In genomic region chr7:27560291-27560887, GRCm38 (mm10) we compare ENCODE assay signal across 12 mouse cellular contexts. TPM values are rescaled to one million over a fixed set of nuclear protein-coding genes. Genes with fewer than 3 reads are reported as not detected.
DNase-seq lines count a peak whose midpoint lies in the region; ATAC-seq lines count a peak whose summit lies in the region.
"Had no signal": no experiment of that assay in that cellular context is flagged by ENCODE, and none has a peak within 500 bp of the region (broad histone marks: within the 10 kb centered on the region; RNA-seq: fewer than 3 reads in every experiment).

No protein-coding gene starts in this region.

- no peaks in the 10 kb centered on the region for H3K9me3 ChIP-seq in kidney, embryonic 14.5 days (ENCODE audit: control insufficient read depth, low read length)
- no peaks in the 10 kb centered on the region for H3K9me3 ChIP-seq in embryonic facial prominence, embryonic 15.5 days (replicated peaks)
- H3K9me3 ChIP-seq in heart, embryonic 11.5 days (replicated peaks; ENCODE audit: control insufficient read depth, low read length), result no peaks in the 10 kb centered on the region
- no peaks in the 10 kb centered on the region for H3K9me3 ChIP-seq in liver, embryonic 13.5 days (replicated peaks)
- H3K9me3 ChIP-seq: midbrain, embryonic 12.5 days had no signal

- no peak for DNase-seq in kidney, postnatal 25 days
- no peak for DNase-seq in liver, embryonic 13.5 days
- no peak for DNase-seq in left cerebral cortex, adult 11 months (ENCODE audit: low spot score)
- DNase-seq in urinary bladder, postnatal 25 days (ENCODE audit: low spot score), result no peak
- no peak for DNase-seq in urinary bladder, adult 2 months (ENCODE audit: low spot score)
- DNase-seq: cerebellum, adult 8-10 months; lung, embryonic 14.5 days had no signal

- H3K27me3 ChIP-seq in kidney, embryonic 14.5 days (ENCODE audit: control insufficient read depth, insufficient read depth, low read length), result no peaks in the 10 kb centered on the region
- no peaks in the 10 kb centered on the region for H3K27me3 ChIP-seq in embryonic facial prominence, embryonic 15.5 days
- no peaks in the 10 kb centered on the region for H3K27me3 ChIP-seq in heart, embryonic 11.5 days (ENCODE audit: control insufficient read depth, insufficient read depth, low read length)
- no peaks in the 10 kb centered on the region for H3K27me3 ChIP-seq in liver, embryonic 13.5 days
- H3K27me3 ChIP-seq: midbrain, embryonic 12.5 days had no signal

- WGBS in kidney, embryonic 14.5 days, result 68% methylated on average over 8 of the region's 8 CpGs
- 57% methylated on average over 8 of the region's 8 CpGs for WGBS in embryonic facial prominence, embryonic 15.5 days
- 46% methylated on average over 8 of the region's 8 CpGs for WGBS in heart, embryonic 11.5 days (ENCODE audit: insufficient replicate concordance)
- 46% methylated on average over 8 of the region's 8 CpGs for WGBS in liver, embryonic 13.5 days (ENCODE audit: insufficient replicate concordance)

- no peak overlapping the region for H3K4me2 ChIP-seq in kidney, embryonic 14.5 days (replicated peaks; ENCODE audit: low read depth, low read length)
- H3K4me2 ChIP-seq in embryonic facial prominence, embryonic 15.5 days (replicated peaks), result no peak overlapping the region
- H3K4me2 ChIP-seq in heart, embryonic 11.5 days, result peak overlapping the region; percentile 37
- H3K4me2 ChIP-seq in liver, embryonic 13.5 days, result peak overlapping the region; percentile 23; the same call in 1 of the 2 replicates
- H3K4me2 ChIP-seq: lung, embryonic 14.5 days; midbrain, embryonic 12.5 days had no signal

- H3K27ac ChIP-seq in kidney, embryonic 14.5 days (ENCODE audit: low read depth, low read length), result no peak overlapping the region
- H3K27ac ChIP-seq in embryonic facial prominence, embryonic 15.5 days (replicated peaks), result peak overlapping the region; percentile 51; the same call in 1 of the 2 replicates
- peak overlapping the region; percentile 65 for H3K27ac ChIP-seq in heart, embryonic 11.5 days (ENCODE audit: low read depth, low read length)
- peak overlapping the region; percentile 2; the same call in 1 of the 2 replicates for H3K27ac ChIP-seq in liver, embryonic 13.5 days
- H3K27ac ChIP-seq: midbrain, embryonic 12.5 days had no signal

- H3K4me1 ChIP-seq in kidney, embryonic 14.5 days (ENCODE audit: control insufficient read depth, insufficient read depth, low read length), result 0 out of 2 replicates have a peak, but pooled peaks cover 3% of the 10 kb centered on the region
- H3K4me1 ChIP-seq in embryonic facial prominence, embryonic 15.5 days, result no peaks in the 10 kb centered on the region
- H3K4me1 ChIP-seq in heart, embryonic 11.5 days (ENCODE audit: control insufficient read depth, insufficient read depth, low read length), result peaks cover 8% of the 10 kb centered on the region
- peaks cover 12% of the 10 kb centered on the region for H3K4me1 ChIP-seq in liver, embryonic 13.5 days (replicated peaks)
- H3K4me1 ChIP-seq: midbrain, embryonic 12.5 days had no signal

- H3K9ac ChIP-seq in kidney, embryonic 14.5 days (ENCODE audit: low read depth, low read length), result no peak overlapping the region
- H3K9ac ChIP-seq in embryonic facial prominence, embryonic 15.5 days, result no peak overlapping the region
- peak overlapping the region; percentile 46; the same call in 1 of the 2 replicates for H3K9ac ChIP-seq in heart, embryonic 11.5 days (ENCODE audit: low read depth, low read length)
- H3K9ac ChIP-seq in liver, embryonic 13.5 days, result 0 out of 2 replicates have a peak overlapping the region, but pooled peaks have one; percentile 9
- H3K9ac ChIP-seq: lung, embryonic 14.5 days; midbrain, embryonic 12.5 days had no signal

- ATAC-seq in kidney, embryonic 14.5 days (ENCODE audit: low FRiP score, low TSS enrichment), result 0 out of 2 replicates have a peak, but pooled peaks have one; percentile 64
- peak; percentile 67 for ATAC-seq in embryonic facial prominence, embryonic 15.5 days (ENCODE audit: insufficient number of reproducible peaks, low FRiP score, low TSS enrichment, low read depth)
- ATAC-seq in heart, embryonic 11.5 days (replicated peaks; ENCODE audit: insufficient number of reproducible peaks, low FRiP score, low TSS enrichment), result peak; percentile 39; the same call in 1 of the 2 replicates
- 0 out of 2 replicates have a peak, but pooled peaks have one; percentile 34 for ATAC-seq in liver, embryonic 13.5 days (ENCODE audit: low read depth)
- ATAC-seq: inflammation-experienced regulatory T-cells, adult 6 months had no signal

- peaks cover 45% of the 10 kb centered on the region for H3K36me3 ChIP-seq in kidney, embryonic 14.5 days (ENCODE audit: control insufficient read depth, insufficient read depth, low read length)
- peaks cover 69% of the 10 kb centered on the region for H3K36me3 ChIP-seq in embryonic facial prominence, embryonic 15.5 days
- peaks cover 18% of the 10 kb centered on the region for H3K36me3 ChIP-seq in heart, embryonic 11.5 days (ENCODE audit: control insufficient read depth, insufficient read depth, low read length)
- peaks cover 78% of the 10 kb centered on the region for H3K36me3 ChIP-seq in liver, embryonic 13.5 days

- no peak overlapping the region for H3K4me3 ChIP-seq in kidney, embryonic 14.5 days (ENCODE audit: low read length)
- no peak overlapping the region for H3K4me3 ChIP-seq in embryonic facial prominence, embryonic 15.5 days (replicated peaks)
- peak overlapping the region; percentile 14 for H3K4me3 ChIP-seq in heart, embryonic 11.5 days (ENCODE audit: low read depth, low read length)
- no peak overlapping the region for H3K4me3 ChIP-seq in liver, embryonic 13.5 days (replicated peaks)
- H3K4me3 ChIP-seq: midbrain, embryonic 12.5 days had no signal

RNA-seq across cellular contexts. Expression of gene 2310022A10Rik, which starts 7.4 kb away (rescaled TPM):
- 19.7 and 21.4 TPM in 2 replicates for polyA plus RNA-seq in kidney, embryonic 14.5 days (2014; fragmentation: Nextera tagmentation; extraction: Ambion mirVana)
- 36.4 and 38.0 TPM in 2 replicates for polyA plus RNA-seq in embryonic facial prominence, embryonic 15.5 days (2015; fragmentation: Nextera tagmentation; extraction: Ambion mirVana)
- 22.5 and 29.3 TPM in 2 replicates for polyA plus RNA-seq in heart, embryonic 11.5 days (2014; fragmentation: Nextera tagmentation; extraction: Ambion mirVana)
- polyA plus RNA-seq in liver, embryonic 13.5 days (2015; fragmentation: Nextera tagmentation; extraction: Ambion mirVana), result 19.7 and 22.8 TPM in 2 replicates
- 16.7 and 17.1 TPM in 2 replicates for polyA plus RNA-seq in urinary bladder, adult 2 months (2012; rRNA removed)

RNA-seq across cellular contexts. Expression of gene Pld3, which starts 7.4 kb away (rescaled TPM):
- polyA plus RNA-seq in kidney, embryonic 14.5 days (2014; fragmentation: Nextera tagmentation; extraction: Ambion mirVana), result 63.9 and 78.8 TPM in 2 replicates
- 121 and 122 TPM in 2 replicates for polyA plus RNA-seq in embryonic facial prominence, embryonic 15.5 days (2015; fragmentation: Nextera tagmentation; extraction: Ambion mirVana)
- 59.5 and 64.2 TPM in 2 replicates for polyA plus RNA-seq in heart, embryonic 11.5 days (2014; fragmentation: Nextera tagmentation; extraction: Ambion mirVana)
- polyA plus RNA-seq in liver, embryonic 13.5 days (2015; fragmentation: Nextera tagmentation; extraction: Ambion mirVana), result 53.8 and 58.5 TPM in 2 replicates
- 85.8 and 97.5 TPM in 2 replicates for polyA plus RNA-seq in urinary bladder, adult 2 months (2012; rRNA removed)

RNA-seq across cellular contexts. Expression of gene Akt2, which starts 31.0 kb away (rescaled TPM):
- 63.4 and 96.7 TPM in 2 replicates for polyA plus RNA-seq in kidney, embryonic 14.5 days (2014; fragmentation: Nextera tagmentation; extraction: Ambion mirVana)
- 114 and 117 TPM in 2 replicates for polyA plus RNA-seq in embryonic facial prominence, embryonic 15.5 days (2015; fragmentation: Nextera tagmentation; extraction: Ambion mirVana)
- 72.1 and 78.0 TPM in 2 replicates for polyA plus RNA-seq in heart, embryonic 11.5 days (2014; fragmentation: Nextera tagmentation; extraction: Ambion mirVana)
- 29.6 and 32.3 TPM in 2 replicates for polyA plus RNA-seq in liver, embryonic 13.5 days (2015; fragmentation: Nextera tagmentation; extraction: Ambion mirVana)
- polyA plus RNA-seq in urinary bladder, adult 2 months (2012; rRNA removed), result 78.4 and 96.7 TPM in 2 replicates

RNA-seq across cellular contexts. Expression of gene Hipk4, which starts 37.3 kb away (rescaled TPM):
- polyA plus RNA-seq in kidney, embryonic 14.5 days (2014; fragmentation: Nextera tagmentation; extraction: Ambion mirVana), result 0.80 and 1.1 TPM in 2 replicates
- polyA plus RNA-seq in embryonic facial prominence, embryonic 15.5 days (2015; fragmentation: Nextera tagmentation; extraction: Ambion mirVana), result 0.77 and 1.1 TPM in 2 replicates
- 0.44 and 0.57 TPM in 2 replicates for polyA plus RNA-seq in heart, embryonic 11.5 days (2014; fragmentation: Nextera tagmentation; extraction: Ambion mirVana)
- 0.08 and 0.12 TPM in 2 replicates for polyA plus RNA-seq in liver, embryonic 13.5 days (2015; fragmentation: Nextera tagmentation; extraction: Ambion mirVana)
- polyA plus RNA-seq in urinary bladder, adult 2 months (2012; rRNA removed), result 1.4 and 1.7 TPM in 2 replicates

Comparison
In these comparisons a context has a peak if more than half of its experiments do, and no peak if none do; other contexts are left out.
1. H3K4me2 ChIP-seq: peak in heart, embryonic 11.5 days (single experiment) and liver, embryonic 13.5 days (single experiment); none in kidney, embryonic 14.5 days (single experiment) and embryonic facial prominence, embryonic 15.5 days (single experiment).
2. H3K9ac ChIP-seq: peak in heart, embryonic 11.5 days (single experiment) and liver, embryonic 13.5 days (single experiment); none in kidney, embryonic 14.5 days (single experiment) and embryonic facial prominence, embryonic 15.5 days (single experiment).
3. Peak in every context shown above with its lines, with median percentiles within 50 percentile points of each other: ATAC-seq.